Mouse (Mus musculus): ENCODE data around the gene Thbs3. TPM values are rescaled to one million over a fixed set of nuclear protein-coding genes. Genes with fewer than 3 reads are reported as not detected.
A peak's percentile ranks its signal among the peaks of the same experiment; 100 is the strongest.

The Thbs3 gene
- polyA plus RNA-seq, 2 experiments from 2014 or later = 3.4 to 3.6 TPM

- peak; percentile 48 for ATAC-seq
Observed at GRCm38 (mm10) chr3:89251365-89251895, 36.5 kb downstream of the Thbs3 start.

- no peak for ATAC-seq
Observed at GRCm38 (mm10) chr3:89254994-89255393, 40.0 kb downstream of the Thbs3 start.

GRCm38 (mm10) chr3:89256177-89256576 is 41.2 kb downstream of the Thbs3 start:
- ATAC-seq = no peak

GRCm38 (mm10) chr3:89259076-89259475 is 44.1 kb downstream of the Thbs3 start, which contains the start of gene Dpm3:
Gene Dpm3 (plus strand): TSS chr3:89259358.
- ATAC-seq = no peak

- no peak for ATAC-seq
Observed at GRCm38 (mm10) chr3:89260211-89260610, 45.2 kb downstream of the Thbs3 start.

- no peak for ATAC-seq
Observed at GRCm38 (mm10) chr3:89262417-89262816, 47.4 kb downstream of the Thbs3 start.

DNA sequence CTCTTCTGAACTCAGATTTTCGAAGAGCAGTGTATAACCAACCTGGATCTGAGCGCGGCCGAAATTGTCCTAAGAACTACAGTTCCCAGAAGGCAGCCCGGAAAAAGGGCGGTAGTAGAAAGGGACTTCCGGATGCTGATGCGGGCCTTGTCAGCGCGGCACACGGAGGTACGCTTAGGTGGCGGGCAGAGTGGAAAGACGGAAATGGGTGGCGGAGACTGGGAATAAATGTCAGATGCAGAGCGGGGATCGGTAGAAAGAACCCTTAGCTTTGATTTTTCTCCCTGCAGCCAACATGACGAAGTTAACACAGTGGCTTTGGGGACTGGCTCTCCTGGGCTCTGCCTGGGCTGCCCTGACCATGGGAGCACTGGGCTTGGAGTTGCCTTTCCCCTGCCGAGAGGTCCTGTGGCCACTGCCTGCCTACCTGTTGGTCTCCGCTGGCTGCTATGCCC is 51.5 kb downstream of the Thbs3 start:
- ATAC-seq = peak; percentile 94

GRCm38 (mm10) chr3:89268916-89269315 is 53.9 kb downstream of the Thbs3 start:
- ATAC-seq = no peak

- ATAC-seq = peak; percentile 76
Observed at GRCm38 (mm10) chr3:89270051-89270755, 55.2 kb downstream of the Thbs3 start, which contains the start of gene Slc50a1. Gene Slc50a1 (minus strand): TSS chr3:89270570.

- ATAC-seq = no peak
Observed at GRCm38 (mm10) chr3:89270891-89271290, 55.9 kb downstream of the Thbs3 start.

GRCm38 (mm10) chr3:89271760-89272159 is 56.8 kb downstream of the Thbs3 start:
- ATAC-seq = no peak

GRCm38 (mm10) chr3:89276061-89276460 is 61.1 kb downstream of the Thbs3 start:
- no peak for ATAC-seq

Other genes with a start within 250 kb of the Thbs3 start
- 100 to 1,000 TPM in 1 of 2 experiments, 10 to 100 TPM in 1; 62.1 to 106 TPM for gene Rusc1, start 121.9 kb upstream of the Thbs3 start, polyA plus RNA-seq (2017; shearing (Covaris generic))
- gene Gm43738, start 114.1 kb upstream of the Thbs3 start, polyA plus RNA-seq (2017; shearing (Covaris generic)) = not detected
- gene Fdps, start 113.2 kb upstream of the Thbs3 start, polyA plus RNA-seq (2017; shearing (Covaris generic)) = 10 to 100 TPM; 63.1 to 97.7 TPM
- not detected for gene Pklr, start 79.0 kb upstream of the Thbs3 start, polyA plus RNA-seq (2017; shearing (Covaris generic))
- gene Hcn3, start 55.0 kb upstream of the Thbs3 start, polyA plus RNA-seq (2017; shearing (Covaris generic)) = 1 to 10 TPM; 1.3 to 2.4 TPM
- 10 to 100 TPM; 15.7 to 23.0 TPM for gene Clk2, start 50.4 kb upstream of the Thbs3 start, polyA plus RNA-seq (2017; shearing (Covaris generic))
- gene Scamp3, start 37.7 kb upstream of the Thbs3 start, polyA plus RNA-seq (2017; shearing (Covaris generic)) = 100 to 1,000 TPM; 177 to 239 TPM
- 100 to 1,000 TPM; 209 to 296 TPM for gene Fam189b, start 32.0 kb upstream of the Thbs3 start, polyA plus RNA-seq (2017; shearing (Covaris generic))
- gene Gba, start 12.3 kb upstream of the Thbs3 start, polyA plus RNA-seq (2017; shearing (Covaris generic)) = 100 to 1,000 TPM in 1 of 2 experiments, 10 to 100 TPM in 1; 81.2 to 128 TPM
- gene Mtx1, start 11.9 kb downstream of the Thbs3 start, polyA plus RNA-seq (2017; shearing (Covaris generic)) = 100 to 1,000 TPM in 1 of 2 experiments, 10 to 100 TPM in 1; 78.8 to 144 TPM
- gene Muc1, start 13.9 kb downstream of the Thbs3 start, polyA plus RNA-seq (2017; shearing (Covaris generic)) = 1 to 10 TPM; 1.1 to 2.0 TPM
- 100 to 1,000 TPM; 258 to 319 TPM for gene Krtcap2, start 30.8 kb downstream of the Thbs3 start, polyA plus RNA-seq (2017; shearing (Covaris generic))
- 1 to 10 TPM; 4.0 to 7.0 TPM for gene Trim46, start 31.1 kb downstream of the Thbs3 start, polyA plus RNA-seq (2017; shearing (Covaris generic))
- gene Dpm3, start 44.2 kb downstream of the Thbs3 start, polyA plus RNA-seq (2017; shearing (Covaris generic)) = 100 to 1,000 TPM; 116 to 155 TPM
- gene Slc50a1, start 55.4 kb downstream of the Thbs3 start, polyA plus RNA-seq (2017; shearing (Covaris generic)) = 100 to 1,000 TPM; 248 to 324 TPM
- gene Efna1, start 66.0 kb downstream of the Thbs3 start, polyA plus RNA-seq (2017; shearing (Covaris generic)) = not detected
- not detected for gene Efna3, start 107.8 kb downstream of the Thbs3 start, polyA plus RNA-seq (2017; shearing (Covaris generic))
- not detected for gene Efna4, start 122.8 kb downstream of the Thbs3 start, polyA plus RNA-seq (2017; shearing (Covaris generic))
- 10 to 100 TPM in 1 of 2 experiments, 1 to 10 TPM in 1; 8.5 to 13.3 TPM for gene Adam15, start 134.8 kb downstream of the Thbs3 start, polyA plus RNA-seq (2017; shearing (Covaris generic))
- gene Dcst2, start 146.8 kb downstream of the Thbs3 start, polyA plus RNA-seq (2017; shearing (Covaris generic)) = under 1 TPM in 1 of 2 experiments, not detected in 1; 0.42 TPM
- gene Dcst1, start 150.1 kb downstream of the Thbs3 start, polyA plus RNA-seq (2017; shearing (Covaris generic)) = 1 to 10 TPM in 1 of 2 experiments, under 1 TPM in 1; 0.59 to 1.1 TPM
- 10 to 100 TPM; 11.7 to 13.2 TPM for gene Zbtb7b, start 179.6 kb downstream of the Thbs3 start, polyA plus RNA-seq (2017; shearing (Covaris generic))
- 1 to 10 TPM in 1 of 2 experiments, not detected in 1; 5.3 TPM for gene Lenep, start 187.6 kb downstream of the Thbs3 start, polyA plus RNA-seq (2017; shearing (Covaris generic))
- 10 to 100 TPM; 52.2 to 71.7 TPM for gene Flad1, start 196.7 kb downstream of the Thbs3 start, polyA plus RNA-seq (2017; shearing (Covaris generic))
- 10 to 100 TPM; 21.6 to 40.2 TPM for gene Cks1b, start 203.2 kb downstream of the Thbs3 start, polyA plus RNA-seq (2017; shearing (Covaris generic))
- gene Shc1, start 203.3 kb downstream of the Thbs3 start, polyA plus RNA-seq (2017; shearing (Covaris generic)) = 10 to 100 TPM; 33.2 to 35.2 TPM
- gene Pygo2, start 215.0 kb downstream of the Thbs3 start, polyA plus RNA-seq (2017; shearing (Covaris generic)) = 1 to 10 TPM; 6.0 to 7.9 TPM
- 10 to 100 TPM; 41.4 to 52.4 TPM for gene Pbxip1, start 221.5 kb downstream of the Thbs3 start, polyA plus RNA-seq (2017; shearing (Covaris generic))
- 10 to 100 TPM; 29.8 to 46.0 TPM for gene Pmvk, start 239.4 kb downstream of the Thbs3 start, polyA plus RNA-seq (2017; shearing (Covaris generic))

Measured in CD4-positive, CD25-positive, alpha-beta regulatory T cell, adult 4 months (primary cell).